Mouse (Mus musculus) bone marrow, adult 2 months (tissue): ENCODE measurements at regions not wholly inside any gene's neighbourhood (a gene's known extent, or its start where the extent isn't known, plus 50 kb on each side); places are given as distances from the start of the nearest gene placed in this dataset.

Source experiments
- CTCF ChIP-seq: fragments of 200-500 bp; IDR thresholded peaks from 2 replicates; pipeline ENCODE4 v1.5.1; 2011; ENCODE audit warnings: low read length, control low read depth; ENCODE audit not compliant: control insufficient read depth, insufficient read depth
- POLR2A ChIP-seq: fragments of 200-500 bp; IDR thresholded peaks from 2 replicates; pipeline ENCODE4 v1.6.1; 2011; ENCODE audit warnings: low read depth, mild to moderate bottlenecking, control low read depth, low read length, borderline replicate concordance; ENCODE audit not compliant: control insufficient read depth

- TF ChIP-seq CTCF (no peak), POLR2A (no peak)
Measured at GRCm38 (mm10) chr14:25141933-25142332, 317.1 kb upstream of the Zmiz1 start.
